Mouse (Mus musculus): ENCODE results near the gene Cldn4. TPM values are rescaled to one million over a fixed set of nuclear protein-coding genes. Genes with fewer than 3 reads are reported as not detected.
"Not testable (repeated sequence)": the region's sequence is repeated elsewhere in the genome, so short reads cannot be mapped to it uniquely, and the experiment has no call there.

Gene Cldn4
- polyA plus RNA-seq, 3 experiments from 2014 or later, result not detected

DNA sequence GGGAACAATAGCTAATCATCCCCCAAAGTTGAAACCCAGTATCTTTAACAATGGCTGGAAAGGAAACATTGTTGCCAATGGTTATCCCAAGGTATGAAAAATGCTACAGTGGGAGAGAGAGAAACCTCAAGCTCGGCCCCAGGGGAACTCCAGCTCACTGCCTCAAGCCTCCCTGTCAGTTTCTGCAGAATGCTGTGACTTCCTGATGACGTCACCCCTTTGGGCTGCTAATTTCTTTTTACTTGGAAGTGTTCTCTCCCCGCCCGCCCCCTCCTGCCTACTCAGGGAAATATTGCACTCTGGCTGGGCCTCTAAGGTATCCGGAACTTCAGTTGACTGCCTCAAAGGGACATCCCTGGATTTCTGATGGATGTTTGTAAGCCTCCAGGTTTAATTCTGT, 16.8 kb upstream of the Cldn4 start:
- ATAC-seq, result no peak

DNA sequence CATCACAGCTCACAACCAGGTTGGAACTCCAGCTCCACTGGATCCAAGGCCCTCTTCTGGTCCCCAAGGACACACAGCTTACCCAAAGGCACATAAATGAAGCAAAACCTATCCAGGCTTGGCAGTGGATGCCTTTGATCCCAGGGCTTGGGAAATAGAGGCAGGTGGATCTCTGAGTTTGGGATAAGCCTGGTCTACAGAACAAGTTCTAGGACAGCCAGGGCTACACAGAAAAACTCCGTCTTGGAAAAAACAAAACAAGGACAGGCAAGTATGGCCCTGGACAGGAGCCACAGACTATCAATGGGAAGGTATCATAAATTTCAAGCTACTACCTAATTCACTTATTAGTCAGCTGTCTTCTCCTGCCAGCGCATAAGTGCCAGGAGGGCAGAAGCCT, 14.8 kb upstream of the Cldn4 start:
- no peak for ATAC-seq

DNA sequence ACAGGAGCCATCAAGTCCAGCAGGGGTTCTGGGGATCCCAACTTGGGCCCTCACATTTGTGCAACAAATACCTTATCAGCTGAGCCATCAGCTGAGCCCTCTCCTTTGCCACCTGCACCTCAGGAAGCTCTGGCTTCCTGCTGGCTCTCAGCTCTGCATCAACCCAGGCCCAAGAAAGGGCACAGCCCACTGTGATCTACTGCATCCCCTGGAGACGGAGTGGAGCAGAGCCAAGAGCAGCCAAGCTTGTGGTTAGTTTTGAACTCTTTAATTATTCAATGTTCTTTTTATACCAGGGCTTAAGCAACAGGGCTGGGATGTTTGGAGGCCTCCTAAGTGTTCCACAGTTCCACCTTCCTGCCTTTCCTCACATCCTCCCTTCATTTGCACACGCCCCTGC, 13.7 kb upstream of the Cldn4 start:
- ATAC-seq, result no peak

GRCm38 (mm10) chr5:134959114-134959513, 12.4 kb upstream of the Cldn4 start:
- ATAC-seq, result no peak

DNA sequence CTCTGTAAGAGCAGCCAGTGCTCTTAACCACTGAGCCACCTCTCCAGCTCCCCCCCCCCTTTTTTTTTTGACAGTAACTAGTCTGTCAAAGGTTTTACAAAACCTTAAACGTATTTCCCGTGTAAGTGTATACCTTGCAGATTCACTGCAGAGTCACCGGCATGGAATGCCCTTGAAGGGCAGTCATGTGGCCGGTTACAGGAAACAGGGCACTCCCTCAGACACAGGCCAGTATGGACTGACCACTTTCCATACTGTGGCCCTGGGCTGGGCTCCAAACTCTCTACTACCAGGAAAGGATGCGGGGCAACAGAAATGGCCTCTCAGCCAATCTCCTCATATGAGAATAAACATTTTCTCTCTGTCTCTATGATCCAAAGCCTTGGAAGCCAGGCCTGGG, 8.8 kb upstream of the Cldn4 start:
- ATAC-seq, result no peak

GRCm38 (mm10) chr5:134951053-134951884, 4.5 kb upstream of the Cldn4 start:
- no peak for ATAC-seq

DNA sequence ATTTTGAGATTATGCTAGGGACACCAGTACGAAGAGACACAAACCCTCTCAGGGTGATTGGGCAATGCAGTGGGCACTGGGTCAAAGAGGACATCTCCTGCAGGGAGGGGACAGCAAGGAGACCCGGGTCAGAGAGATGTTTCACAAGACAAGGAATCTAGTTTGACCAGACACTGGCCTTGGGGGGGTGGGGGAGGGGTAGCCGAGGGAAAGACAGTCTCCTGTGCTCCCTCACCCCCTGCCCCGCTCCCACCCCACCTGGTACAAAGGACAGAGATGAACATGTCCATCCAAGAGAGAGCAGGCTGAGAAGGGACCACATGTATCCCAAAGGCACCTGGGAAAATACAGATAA, 1.3 kb upstream of the Cldn4 start:
- ATAC-seq, result no peak

GRCm38 (mm10) chr5:134947420-134948084, 818 bp upstream of the Cldn4 start:
- no peak for ATAC-seq

DNA sequence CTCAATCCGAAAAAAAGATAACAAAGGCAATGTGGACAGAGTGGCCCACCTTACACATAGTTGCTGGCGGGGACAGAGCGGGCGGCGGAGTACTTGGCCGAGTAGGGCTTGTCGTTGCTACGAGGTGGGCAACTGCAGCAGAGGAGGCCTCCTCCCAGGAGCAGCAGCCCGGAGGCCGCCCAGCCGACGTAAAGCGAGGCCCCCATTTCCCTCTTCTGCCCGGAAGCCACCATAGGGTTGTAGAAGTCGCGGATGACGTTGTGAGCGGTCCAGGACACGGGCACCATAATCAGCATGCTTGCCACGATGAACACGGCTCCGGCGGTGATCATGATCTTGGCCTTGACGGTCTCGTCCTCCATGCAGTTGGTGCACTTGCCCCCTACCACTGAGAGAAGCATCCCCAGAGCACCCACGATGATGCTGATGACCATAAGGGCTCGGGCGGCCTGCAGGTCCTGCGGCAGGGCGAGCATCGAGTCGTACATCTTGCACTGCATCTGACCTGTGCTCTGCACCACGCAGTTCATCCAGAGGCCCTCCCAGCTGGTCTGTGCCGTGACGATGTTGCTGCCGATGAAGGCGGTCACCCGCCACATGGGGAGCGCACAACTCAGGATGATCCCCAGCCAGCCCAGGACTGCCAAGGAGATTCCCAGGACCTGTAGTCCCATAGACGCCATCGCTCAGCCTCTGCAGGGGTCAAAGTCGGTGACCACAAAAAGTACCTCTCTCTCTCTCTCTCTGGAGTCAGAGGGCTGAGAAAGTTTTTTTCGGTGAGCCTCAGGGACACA, 474 bp downstream of the Cldn4 start:
- no peak for ATAC-seq

DNA sequence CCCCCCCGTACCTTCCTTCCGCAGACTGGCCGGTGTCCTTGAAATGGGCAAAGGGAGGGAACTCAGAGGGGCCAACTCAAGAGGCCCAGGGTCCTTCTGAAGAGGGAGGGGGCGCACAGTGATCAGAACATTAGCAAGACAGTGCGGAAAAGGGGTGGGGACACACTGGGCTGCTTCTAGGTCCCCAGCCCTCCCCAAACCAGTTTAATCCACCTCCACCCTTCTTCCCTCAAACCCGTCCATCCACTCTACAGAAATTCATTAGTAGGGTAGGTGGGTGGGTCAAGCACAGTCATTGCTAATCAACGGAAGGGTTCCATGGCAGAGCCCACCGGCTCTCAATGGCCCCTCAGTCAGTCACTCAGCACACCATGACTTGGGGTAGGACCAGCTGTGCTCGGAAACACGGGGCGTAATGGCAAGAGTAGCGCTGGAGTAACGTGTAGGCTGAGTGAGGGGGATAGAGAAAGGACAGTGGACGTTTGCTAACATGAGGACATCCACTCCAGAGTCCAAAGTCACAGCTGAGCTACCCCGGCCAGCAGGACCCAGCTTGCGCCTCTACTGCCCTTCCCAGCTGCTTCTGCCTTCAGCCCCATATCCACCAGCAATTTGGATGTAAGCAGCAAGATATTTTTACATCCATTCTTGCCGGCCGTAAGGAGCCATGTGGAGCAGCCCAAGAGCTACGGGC, 1.3 kb downstream of the Cldn4 start:
- ATAC-seq, result no peak

DNA sequence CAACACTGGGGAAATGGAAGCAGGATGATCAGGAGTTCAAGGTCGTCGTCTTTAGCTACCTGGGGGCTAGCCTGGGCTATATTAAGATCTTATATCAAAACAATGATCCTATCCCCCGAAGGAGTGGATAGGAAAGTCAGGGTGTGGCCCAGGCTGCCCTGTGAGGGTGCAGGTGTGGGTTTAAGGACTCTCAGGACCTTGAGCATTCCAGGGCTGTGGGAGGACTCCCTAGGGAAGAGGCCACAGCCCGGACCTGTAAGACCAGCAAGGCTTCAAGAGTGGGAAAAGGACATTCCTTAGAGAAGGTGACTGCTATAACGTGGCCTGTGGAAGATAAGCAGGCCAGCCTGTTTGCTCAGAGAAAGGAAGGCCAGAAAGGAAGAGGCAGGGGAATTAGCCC, 2.6 kb downstream of the Cldn4 start:
- ATAC-seq, result no peak

DNA sequence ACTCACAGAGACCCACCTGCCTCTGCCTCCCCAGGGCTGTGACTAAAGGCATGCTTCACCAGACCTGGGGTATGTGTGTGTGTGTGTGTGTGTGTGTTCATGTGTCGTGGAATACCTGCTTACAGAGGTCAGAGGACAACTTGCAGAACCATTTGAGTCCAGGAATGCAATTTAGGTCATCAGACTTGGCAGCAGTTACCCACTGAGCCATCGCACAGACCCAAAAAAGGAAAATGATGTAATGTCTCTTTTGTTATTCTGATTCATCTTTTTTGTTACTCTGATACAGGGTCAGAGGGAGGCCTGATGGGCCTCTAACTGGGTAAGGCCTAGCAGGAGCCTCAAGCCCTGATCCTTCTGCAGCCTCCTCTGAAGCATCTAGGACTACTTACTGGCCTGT, 4.0 kb downstream of the Cldn4 start:
- no peak for ATAC-seq

GRCm38 (mm10) chr5:134941472-134942209, 5.1 kb downstream of the Cldn4 start:
- no peak for ATAC-seq

- not testable (repeated sequence) for ATAC-seq
Observed at GRCm38 (mm10) chr5:134939554-134939953, 7.2 kb downstream of the Cldn4 start.

- peak; percentile 95 for ATAC-seq
Observed at GRCm38 (mm10) chr5:134939069-134939468, 7.7 kb downstream of the Cldn4 start.

DNA sequence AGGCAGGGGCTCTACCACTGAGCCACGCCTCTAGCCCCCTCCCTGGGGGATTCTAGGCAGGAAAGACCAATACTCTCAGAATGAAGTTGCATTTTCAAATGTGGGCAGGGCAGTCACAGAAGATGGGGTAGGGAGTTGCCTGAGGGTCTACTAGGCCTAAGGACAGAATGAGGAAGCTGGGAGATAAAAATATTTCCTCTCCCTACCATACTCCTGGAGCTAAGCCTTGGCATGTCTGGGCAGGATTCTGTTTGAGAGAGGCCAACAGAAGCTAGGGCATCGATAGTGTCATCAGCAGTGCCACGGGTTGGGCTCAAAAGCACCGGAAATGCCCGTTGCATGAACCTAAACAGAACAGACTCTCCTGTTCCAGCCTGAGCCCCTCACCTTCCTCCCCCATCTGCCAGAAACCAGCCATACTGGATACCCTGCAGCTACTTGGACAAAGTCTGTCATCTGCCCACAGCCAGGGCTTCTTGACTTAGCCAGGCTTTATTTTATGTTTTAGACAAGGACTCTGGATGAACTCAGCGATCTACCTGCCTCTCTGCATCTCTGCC, 10.0 kb downstream of the Cldn4 start:
- ATAC-seq, result no peak

DNA sequence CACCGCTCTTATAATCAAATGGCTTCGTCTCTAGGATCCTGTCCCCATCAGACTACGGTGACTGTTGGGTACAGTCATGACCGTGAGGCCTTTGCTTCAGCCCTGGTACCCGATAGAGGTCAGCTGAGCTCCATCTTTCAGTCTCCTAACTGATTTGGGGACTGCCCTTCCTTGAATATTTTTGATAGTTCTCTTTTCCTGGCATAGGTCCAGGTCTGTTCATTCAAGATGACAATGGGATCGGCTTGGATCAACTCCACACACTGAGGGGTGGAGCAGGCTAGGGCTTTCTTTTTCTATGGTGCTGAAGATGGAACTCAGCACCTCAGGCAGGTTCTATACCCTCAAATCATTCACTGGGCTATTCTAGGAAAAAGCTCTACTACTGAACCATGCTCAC, 10.7 kb downstream of the Cldn4 start:
- ATAC-seq, result no peak

GRCm38 (mm10) chr5:134934666-134935065, 12.1 kb downstream of the Cldn4 start:
- ATAC-seq, result no peak

GRCm38 (mm10) chr5:134933686-134934085, 13.0 kb downstream of the Cldn4 start:
- not testable (repeated sequence) for ATAC-seq

DNA sequence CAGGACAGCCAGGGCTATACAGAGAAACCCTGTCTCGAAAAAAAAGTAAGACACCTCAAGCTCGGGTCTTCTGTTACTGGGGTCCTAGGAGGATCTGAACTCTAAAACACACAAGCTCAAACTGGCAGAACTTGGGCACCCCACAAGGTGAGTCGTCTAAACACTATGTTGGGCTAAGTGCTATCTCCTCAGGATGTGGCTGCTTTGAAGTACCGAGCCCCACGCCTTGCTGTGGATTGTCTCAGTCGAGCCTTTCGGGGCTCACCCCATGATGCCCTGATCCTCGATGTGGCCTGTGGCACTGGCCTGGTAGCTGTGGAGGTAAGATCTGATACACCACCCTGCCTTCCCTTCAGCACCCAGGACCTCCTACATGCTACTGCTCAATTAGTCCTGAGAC, 13.5 kb downstream of the Cldn4 start:
- peak; percentile 69 for ATAC-seq

DNA sequence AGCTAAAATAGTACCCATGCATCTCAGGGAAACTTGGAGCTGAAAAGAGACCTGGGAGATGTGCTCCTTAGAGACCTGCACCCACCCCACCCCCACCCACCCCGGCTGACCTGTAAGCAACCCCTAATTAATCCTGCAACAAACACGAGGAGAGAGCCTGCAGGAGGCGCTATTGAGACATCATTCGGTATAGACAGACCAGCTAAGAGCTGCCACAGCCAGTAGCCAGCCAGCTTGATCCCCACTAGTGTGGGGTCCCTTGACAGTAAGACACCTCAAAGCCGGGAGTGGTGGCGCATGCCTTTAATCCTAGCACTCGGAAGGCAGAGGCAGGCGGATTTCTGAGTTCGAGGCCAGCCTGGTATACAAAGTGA, 13.8 kb downstream of the Cldn4 start:
- ATAC-seq, result peak; percentile 33
